Mouse (Mus musculus) MEL (cell line): ENCODE measurements around the gene Stx6.

Source experiments
- MAZ ChIP-seq: IDR thresholded peaks from 2 replicates; pipeline ENCODE4 v1.6.1; 2012; ENCODE audit warnings: low read depth, mild to moderate bottlenecking, inconsistent platforms, low read length, improper control_type of control experiment
- POLR2A ChIP-seq, 2 experiments: IDR thresholded peaks; 2 replicates each; pipeline ENCODE4 v1.6.1; 2011 to 2012; ENCODE audit warnings: low read length in 2 of 2, mild to moderate bottlenecking in 2 of 2, control low read depth in 1 of 2, improper control_type of control experiment in 1 of 2, low read depth in 1 of 2, moderate library complexity in 1 of 2; ENCODE audit not compliant: control insufficient read depth in 1 of 2, insufficient read depth in 1 of 2, poor library complexity in 1 of 2
- TAL1 ChIP-seq: IDR thresholded peaks from 2 replicates; pipeline ENCODE4 v1.6.1; 2012; ENCODE audit warnings: mild to moderate bottlenecking, inconsistent platforms, low read length, moderate library complexity, mixed read lengths
- USF1 ChIP-seq: IDR thresholded peaks from 2 replicates; pipeline ENCODE4 v1.6.1; 2014; ENCODE audit warnings: low read depth, mild to moderate bottlenecking, inconsistent platforms, low read length, improper control_type of control experiment, moderate library complexity

DNA sequence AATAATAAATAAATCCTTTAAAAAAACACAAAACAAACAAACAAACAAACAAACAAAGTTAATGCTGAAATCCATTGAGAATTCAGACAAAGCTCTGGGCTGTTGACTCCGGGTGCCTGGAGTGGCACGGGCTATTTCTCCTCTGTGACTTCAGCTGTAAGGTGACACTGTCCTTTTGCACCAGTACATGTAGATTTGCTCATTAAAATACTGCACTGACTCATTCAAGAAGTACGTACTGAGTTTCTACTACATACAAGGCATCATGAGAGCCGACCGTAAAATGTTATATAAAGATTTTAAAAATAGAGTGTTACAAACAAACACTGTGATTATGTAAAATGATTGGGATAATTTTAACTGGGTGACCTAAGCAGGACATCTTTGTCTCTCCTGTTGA is 34.1 kb upstream of the Stx6 start:
- no peak for TF ChIP-seq MAZ
- no peak for TF ChIP-seq USF1
- no peak for TF ChIP-seq TAL1
- TF ChIP-seq POLR2A (IDR thresholded peaks at IDR 0.05; ENCODE audit: control insufficient read depth in 1 of 2, insufficient read depth in 1 of 2, low read depth in 1 of 2, low read length in 2 of 2, poor library complexity in 1 of 2): no peak
